Mouse (Mus musculus) monocyte, adult 2 months (primary cell): ENCODE results near the gene Kif1c.
A peak's percentile ranks its signal among the peaks of the same experiment; 100 is the strongest.

Source experiments
- DNase-seq, 2 experiments: peaks; one replicate each; pipeline ENCODE4 v3.0.0; 2022; ENCODE audit warnings: low spot score in 2 of 2, low read depth in 1 of 2

The Kif1c gene

GRCm38 (mm10) chr11:70699722-70700556, at the start of gene Kif1c, which contains the start of gene Inca1:
Gene Kif1c (plus strand): TSS chr11:70700548.
Gene Inca1 (minus strand): TSS chr11:70700155.
- peak; percentile 75 to 92 for DNase-seq

- DNase-seq: no peak
These were observed 49.0 kb upstream of the Kif1c start for GRCm38 (mm10) chr11:70651391-70651790.

DNA sequence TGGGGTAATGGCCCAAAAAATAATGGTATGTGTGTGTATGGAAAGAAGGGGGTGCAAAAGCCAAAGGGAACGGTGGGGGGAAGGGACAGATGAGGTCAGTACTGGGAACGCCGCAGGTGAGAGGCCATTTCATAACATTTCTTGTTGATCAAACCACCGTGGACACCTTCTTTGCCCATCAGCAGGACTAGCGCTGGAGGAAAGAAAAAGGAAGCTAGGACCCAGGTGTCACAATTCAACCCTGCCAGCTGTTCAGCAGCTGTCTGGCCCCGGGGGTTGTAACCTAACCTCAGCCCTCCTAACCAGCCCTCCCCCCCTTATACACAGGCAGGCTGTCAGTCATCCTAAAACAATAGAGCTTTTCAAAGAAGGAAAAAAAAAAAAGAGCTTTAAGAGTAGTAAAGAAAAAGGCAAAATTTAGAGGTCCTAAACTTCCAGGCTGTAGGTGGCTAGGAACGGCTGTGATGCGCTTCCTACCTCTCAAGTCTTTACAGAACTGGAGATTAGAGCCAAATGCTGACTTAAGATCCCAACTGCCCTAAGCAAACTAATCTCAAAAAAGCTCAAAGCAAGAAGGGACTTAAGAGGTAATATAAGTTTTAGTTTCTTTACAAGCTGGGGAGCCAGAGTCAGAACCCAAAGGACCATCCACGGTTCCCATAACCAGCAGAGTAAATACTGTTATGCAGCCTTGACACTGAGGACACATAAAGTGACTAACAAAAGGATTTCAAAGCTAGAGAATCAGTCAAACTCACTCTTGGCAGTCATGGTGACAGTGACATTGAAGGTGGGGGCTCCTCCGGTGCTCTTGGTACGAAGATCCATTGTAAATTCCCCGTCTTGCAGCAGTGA, 48.1 kb upstream of the Kif1c start:
- DNase-seq: no peak

GRCm38 (mm10) chr11:70652884-70653344, 47.4 kb upstream of the Kif1c start:
- no peak for DNase-seq

DNA sequence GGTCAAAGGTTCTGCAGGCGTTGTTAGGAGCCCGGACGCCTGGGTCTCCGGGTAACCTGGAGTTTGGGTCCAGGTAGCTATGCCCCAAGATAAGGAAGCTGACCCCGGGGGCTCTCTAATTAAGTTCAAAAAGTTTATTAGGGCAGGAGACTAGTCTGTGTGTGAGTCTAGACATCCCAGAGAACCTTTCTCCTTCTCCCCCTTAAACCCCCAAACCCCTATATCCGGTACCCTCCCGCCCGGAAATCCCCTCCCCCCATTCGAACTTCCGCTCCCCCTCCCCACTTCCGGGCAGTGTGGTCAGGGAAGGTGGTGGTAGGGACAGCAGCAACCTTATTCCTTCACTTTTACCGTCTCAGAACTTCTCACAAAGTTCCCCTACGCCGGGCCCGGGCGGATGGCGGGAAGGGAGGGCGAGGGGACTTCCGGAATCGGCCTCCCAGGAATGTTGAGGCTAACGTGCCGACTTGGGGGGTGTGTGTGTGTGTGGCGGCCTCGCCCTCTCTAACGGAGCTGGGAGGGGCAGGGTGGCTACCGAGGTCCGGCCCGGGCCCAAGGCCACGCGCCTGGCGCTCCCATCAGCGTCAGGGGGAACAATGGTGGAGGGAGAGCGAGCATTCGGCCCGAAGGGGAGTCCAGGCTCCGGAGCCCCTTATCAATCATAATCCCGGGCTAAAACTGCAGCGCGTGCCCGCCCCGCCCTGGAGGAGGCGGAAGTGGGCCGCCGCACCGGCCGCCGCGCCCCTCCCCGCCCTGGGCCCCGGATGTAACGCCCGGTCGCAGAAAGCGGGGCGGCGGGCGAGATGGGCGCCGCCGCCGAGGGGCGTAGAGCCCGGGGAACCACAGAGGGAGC, 46.8 kb upstream of the Kif1c start:
- no peak for DNase-seq

- DNase-seq: no peak
These were observed 46.0 kb upstream of the Kif1c start, which contains the start of gene Pfn1 for GRCm38 (mm10) chr11:70654198-70654922. Gene Pfn1 (minus strand): TSS chr11:70654644.

GRCm38 (mm10) chr11:70654923-70655570, 45.3 kb upstream of the Kif1c start:
- peak in 1 of 2 experiments; percentile 51 for DNase-seq

- DNase-seq: peak in 1 of 2 experiments; percentile 34
These were observed 44.5 kb upstream of the Kif1c start for GRCm38 (mm10) chr11:70655571-70656455.

DNA sequence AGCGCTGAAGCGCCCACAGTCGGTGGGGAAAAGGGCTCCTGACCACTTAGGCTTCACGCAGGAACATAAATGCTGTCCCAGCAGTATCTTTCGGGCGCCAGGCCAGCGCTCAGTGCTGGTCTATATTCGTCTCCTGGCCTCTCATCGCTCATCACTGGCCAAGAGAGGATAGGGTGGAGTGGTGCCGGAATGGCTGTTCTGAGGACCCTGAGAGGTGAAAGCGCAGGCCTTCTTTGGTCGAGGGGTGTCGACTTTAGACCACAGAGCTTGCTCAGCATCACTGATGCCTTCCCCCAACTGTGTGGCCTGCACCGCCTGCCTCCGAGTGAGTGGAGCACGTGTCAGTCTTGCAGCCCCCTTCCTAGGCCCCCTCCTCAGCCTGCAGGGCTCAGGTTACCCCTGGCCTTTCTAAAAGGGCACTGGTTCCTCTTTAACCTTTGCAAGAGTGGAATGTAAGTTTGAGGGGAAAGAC, 43.9 kb upstream of the Kif1c start:
- no peak for DNase-seq

DNA sequence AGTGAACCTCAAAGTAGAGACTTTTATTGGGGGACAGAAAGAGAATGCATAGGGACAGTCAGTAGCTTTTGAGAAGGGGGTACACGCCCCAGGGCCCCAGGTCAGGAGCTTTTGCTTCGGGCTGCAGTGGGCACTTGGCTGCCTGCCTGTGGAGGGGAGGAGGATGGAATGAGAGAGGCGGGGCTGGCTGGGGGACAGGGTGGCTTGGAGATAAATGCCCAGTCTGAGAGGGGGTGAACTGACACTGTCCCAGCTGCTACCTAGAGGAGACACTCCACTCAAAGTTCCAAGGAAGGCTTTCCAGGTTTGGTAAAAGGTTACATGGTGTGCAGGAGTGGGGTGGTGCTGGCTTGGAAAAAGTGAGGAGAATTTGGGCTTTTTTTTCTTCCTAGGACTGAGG, 43.4 kb upstream of the Kif1c start, which contains the start of gene Eno3:
TSS of gene Eno3 (plus strand) at position 239 of the 400 bp plus-strand sequence.
- DNase-seq: no peak

GRCm38 (mm10) chr11:70657573-70657972, 42.8 kb upstream of the Kif1c start:
- no peak for DNase-seq

- no peak for DNase-seq
These were observed 42.4 kb upstream of the Kif1c start for GRCm38 (mm10) chr11:70657991-70658390.

DNA sequence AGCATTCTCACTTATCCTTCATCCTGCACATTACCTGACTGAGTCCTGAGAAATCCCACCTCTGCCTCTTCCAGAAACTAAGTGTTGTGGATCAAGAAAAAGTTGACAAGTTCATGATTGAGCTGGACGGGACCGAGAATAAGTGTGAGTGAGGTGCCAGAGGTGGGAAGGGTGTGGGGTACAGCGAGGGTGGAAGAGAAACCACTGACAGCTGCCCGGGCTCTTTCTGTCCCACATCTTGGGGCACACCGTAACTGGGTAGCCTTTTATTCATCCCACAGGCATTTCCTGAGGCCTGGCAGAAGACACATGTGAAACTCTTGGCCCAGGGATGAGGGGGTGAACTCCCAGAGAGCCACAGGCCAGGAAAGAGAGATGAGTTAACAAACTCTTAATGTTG, 41.8 kb upstream of the Kif1c start:
- no peak for DNase-seq

DNA sequence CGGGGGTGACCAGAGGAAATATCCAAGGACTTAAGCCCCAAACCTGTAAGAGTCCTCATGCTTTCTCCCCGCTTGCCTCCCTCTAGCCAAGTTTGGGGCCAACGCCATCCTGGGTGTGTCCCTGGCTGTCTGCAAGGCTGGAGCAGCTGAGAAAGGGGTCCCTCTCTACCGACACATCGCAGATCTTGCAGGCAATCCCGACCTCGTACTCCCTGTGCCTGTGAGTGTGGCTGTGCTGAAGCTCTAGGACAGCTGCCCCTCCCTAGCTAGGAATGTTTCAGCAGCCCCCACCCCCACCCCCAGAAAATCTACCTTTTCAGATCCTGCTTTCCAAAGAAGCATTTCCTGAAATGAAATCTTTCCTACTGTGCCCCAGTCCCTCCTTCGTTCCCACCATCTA, 41.4 kb upstream of the Kif1c start:
- no peak for DNase-seq

DNA sequence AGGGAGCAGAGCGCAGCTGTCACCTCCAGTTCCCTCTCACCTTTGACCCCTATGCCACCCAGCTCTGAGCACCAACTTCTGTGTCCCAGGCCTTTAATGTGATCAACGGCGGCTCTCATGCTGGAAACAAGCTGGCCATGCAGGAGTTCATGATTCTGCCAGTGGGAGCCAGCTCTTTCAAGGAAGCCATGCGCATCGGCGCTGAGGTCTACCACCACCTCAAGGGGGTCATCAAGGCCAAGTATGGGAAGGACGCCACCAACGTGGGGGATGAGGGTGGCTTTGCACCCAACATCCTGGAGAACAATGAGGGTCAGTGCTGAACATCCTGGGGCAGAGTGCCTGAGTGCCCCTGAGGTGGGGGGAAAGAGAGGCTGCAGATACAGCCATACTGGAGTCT, 39.8 kb upstream of the Kif1c start:
- DNase-seq: no peak

- DNase-seq: no peak
These were observed 37.2 kb upstream of the Kif1c start for GRCm38 (mm10) chr11:70663101-70663500.

DNA sequence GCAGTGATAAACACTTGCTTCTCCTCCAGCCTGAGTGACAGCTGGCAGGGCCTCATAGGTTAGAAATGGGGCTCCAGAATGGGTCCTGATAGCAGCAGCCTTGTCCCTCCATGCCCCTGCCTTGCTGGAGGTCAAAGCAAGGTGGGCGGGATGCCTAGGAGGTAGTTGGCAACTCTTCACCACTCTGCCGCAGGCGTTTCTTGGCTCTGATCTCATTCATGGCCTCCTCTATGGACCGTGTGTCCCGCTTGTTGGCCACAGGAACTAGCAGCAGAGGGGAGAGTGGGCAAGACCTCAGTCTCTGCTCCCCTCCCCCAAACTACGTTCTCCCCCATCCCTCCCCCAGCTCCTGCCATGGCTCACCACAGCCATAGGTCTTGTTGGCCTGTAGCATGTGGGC, 36.4 kb upstream of the Kif1c start:
- DNase-seq: no peak

DNA sequence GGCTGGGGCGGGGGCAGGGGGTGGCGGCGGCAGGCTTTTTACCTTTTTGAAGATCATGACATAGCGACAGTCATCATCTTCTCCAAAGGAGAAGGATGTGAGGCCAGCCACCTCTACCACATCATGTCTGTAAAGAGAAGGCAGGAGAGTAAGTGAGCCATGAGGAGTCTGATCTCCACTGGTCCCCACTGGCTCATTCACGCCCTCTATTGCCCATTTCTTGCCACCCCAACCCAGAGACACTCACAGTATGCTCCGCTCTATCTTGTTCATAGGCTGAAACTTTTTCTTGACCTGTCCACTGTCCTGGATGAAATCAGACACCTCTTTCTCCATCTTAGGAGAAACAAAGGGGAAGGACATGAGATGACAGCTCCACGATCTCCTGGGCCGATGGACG, 35.6 kb upstream of the Kif1c start:
- DNase-seq: no peak

DNA sequence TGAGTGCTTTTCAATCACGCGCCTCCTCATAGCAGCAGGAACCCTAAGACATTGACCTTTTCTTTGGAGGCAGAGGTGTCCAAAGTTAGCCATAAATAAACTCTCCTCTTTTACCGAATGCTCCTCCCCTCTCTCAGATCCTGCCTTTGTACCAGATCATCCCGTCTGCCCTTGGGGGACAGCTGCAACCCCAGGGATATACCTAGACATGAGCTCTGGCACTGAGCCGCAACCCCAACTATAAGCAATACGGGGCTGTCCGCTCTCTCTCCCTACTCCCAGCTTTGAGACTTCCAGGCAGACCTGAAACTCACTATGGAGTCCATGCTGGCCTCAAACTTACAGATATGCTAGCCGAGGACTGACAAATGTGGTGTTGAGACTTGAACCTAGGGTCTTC, 33.7 kb upstream of the Kif1c start:
- no peak for DNase-seq
